Mouse (Mus musculus): ENCODE measurements around the gene Amn1. TPM values are rescaled to one million over a fixed set of nuclear protein-coding genes. Genes with fewer than 3 reads are reported as not detected.

The Amn1 gene
- 29.7 TPM for polyA plus RNA-seq (2017; shearing (Covaris generic))

GRCm38 (mm10) chr6:149188041-149188924, at the start of gene Amn1:
Gene Amn1, minus strand, starts transcription at chr6:149188712.

DNA sequence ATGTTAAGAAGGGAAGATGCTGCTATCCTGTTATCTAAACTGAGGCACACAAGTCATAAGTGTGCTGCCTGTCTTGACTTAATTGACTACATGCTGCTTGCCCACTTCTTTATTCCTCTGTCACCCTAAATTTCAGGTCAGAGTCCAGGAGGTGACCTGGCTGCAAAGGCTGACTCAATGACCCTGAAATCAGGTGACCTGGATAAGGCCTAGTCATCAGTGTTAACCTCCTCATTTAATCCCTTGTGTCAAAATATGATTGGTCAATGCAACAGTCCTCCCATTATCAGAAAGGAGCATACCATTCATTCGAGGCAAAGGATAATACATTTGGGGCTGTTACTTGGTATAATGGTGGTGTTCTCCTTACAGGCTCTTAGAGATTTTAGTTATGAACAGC, 49.0 kb downstream of the Amn1 start, which contains the start of gene Etfbkmt:
Gene Etfbkmt (plus strand): TSS at position 379 of the 400 bp plus-strand sequence.

DNA sequence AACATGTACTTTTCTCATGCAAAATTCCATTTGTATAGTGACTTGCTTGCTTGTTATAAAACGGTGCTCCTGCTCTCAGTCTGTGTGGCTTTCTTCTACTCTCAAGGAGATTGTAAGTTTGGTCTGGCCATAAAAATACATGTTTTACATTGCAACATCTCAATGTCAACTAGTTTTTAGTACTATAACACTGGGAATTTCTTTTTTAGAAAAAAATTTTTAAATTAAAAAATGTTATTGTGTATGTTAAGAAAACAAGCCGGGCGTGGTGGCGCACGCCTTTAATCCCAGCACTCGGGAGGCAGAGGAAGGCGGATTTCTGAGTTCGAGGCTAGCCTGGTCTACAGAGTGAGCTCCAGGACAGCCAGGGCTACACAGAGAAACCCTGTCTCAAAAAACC, 58.6 kb downstream of the Amn1 start, which contains the start of gene Gm10203:
Gene Gm10203 (plus strand): TSS at position 301 of the 400 bp plus-strand sequence.

Other genes starting within 250 kb of the Amn1 start
- gene Sinhcaf, start 242.2 kb downstream of the Amn1 start, polyA plus RNA-seq (2017; shearing (Covaris generic)), result 42.2 TPM
- 0.45 TPM for gene Dennd5b, start 87.0 kb downstream of the Amn1 start, polyA plus RNA-seq (2017; shearing (Covaris generic))
- gene Gm10203, start 58.5 kb downstream of the Amn1 start, polyA plus RNA-seq (2017; shearing (Covaris generic)), result not detected
- gene Etfbkmt, start 48.9 kb downstream of the Amn1 start, polyA plus RNA-seq (2017; shearing (Covaris generic)), result 81.9 TPM
- gene Resf1, start 120.7 kb upstream of the Amn1 start, polyA plus RNA-seq (2017; shearing (Covaris generic)), result 309 TPM
- 6.8 TPM for gene Bicd1, start 220.2 kb upstream of the Amn1 start, polyA plus RNA-seq (2017; shearing (Covaris generic))